Mouse (Mus musculus): ENCODE measurements around the gene Npl.
"Not testable (repeated sequence)": the region's sequence is repeated elsewhere in the genome, so short reads cannot be mapped to it uniquely, and the experiment has no call there.

Gene Npl

GRCm38 (mm10) chr1:153486767-153487499 lies 62.9 kb downstream of the Npl start:
- DNase-seq: peak; percentile 92

- not testable (repeated sequence) for DNase-seq
Observed at GRCm38 (mm10) chr1:153486120-153486519, 63.7 kb downstream of the Npl start.

- no peak for DNase-seq
Observed at GRCm38 (mm10) chr1:153485201-153485796, 64.5 kb downstream of the Npl start.

GRCm38 (mm10) chr1:153481025-153481412 lies 68.8 kb downstream of the Npl start:
- DNase-seq: no peak

- peak; percentile 91 for DNase-seq
Observed at GRCm38 (mm10) chr1:153480386-153481024, 69.3 kb downstream of the Npl start.

- no peak for DNase-seq
Observed at GRCm38 (mm10) chr1:153479296-153479695, 70.5 kb downstream of the Npl start.

GRCm38 (mm10) chr1:153461796-153462195 lies 88.0 kb downstream of the Npl start:
- DNase-seq: no peak

- DNase-seq: no peak
Observed at GRCm38 (mm10) chr1:153456137-153456536, 93.7 kb downstream of the Npl start.

- DNase-seq: no peak
Observed at GRCm38 (mm10) chr1:153453146-153453642, 96.7 kb downstream of the Npl start.
